Mouse (Mus musculus) ovary, adult 18-20 months (tissue): Measurements from ENCODE around the gene Rgmb.

ENCODE experiments used
- DNase-seq: peaks from one replicate; pipeline ENCODE4 v3.0.0; 2022; ENCODE audit warnings: low spot score, mixed read lengths

Rgmb gene

DNA sequence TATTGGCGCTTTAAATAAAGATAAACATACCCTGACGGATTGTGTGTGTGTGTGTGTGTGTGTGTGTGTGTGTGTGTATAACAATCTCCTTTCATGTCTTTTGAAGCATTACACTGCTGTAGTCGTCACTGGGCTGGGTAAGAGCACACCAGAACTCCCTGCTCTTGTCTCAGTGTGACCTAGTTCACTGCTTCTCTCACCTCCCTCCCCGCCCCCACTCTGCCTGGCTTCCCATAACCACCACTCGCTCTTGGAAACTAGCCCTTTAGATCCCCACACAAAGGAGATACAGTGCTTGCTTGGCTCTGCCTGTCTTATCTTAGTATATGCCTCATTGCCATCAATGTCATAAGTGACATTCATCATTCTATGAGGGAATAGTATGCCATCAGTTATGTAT lies 54.5 kb downstream of the Rgmb start:
- DNase-seq, result no peak

DNA sequence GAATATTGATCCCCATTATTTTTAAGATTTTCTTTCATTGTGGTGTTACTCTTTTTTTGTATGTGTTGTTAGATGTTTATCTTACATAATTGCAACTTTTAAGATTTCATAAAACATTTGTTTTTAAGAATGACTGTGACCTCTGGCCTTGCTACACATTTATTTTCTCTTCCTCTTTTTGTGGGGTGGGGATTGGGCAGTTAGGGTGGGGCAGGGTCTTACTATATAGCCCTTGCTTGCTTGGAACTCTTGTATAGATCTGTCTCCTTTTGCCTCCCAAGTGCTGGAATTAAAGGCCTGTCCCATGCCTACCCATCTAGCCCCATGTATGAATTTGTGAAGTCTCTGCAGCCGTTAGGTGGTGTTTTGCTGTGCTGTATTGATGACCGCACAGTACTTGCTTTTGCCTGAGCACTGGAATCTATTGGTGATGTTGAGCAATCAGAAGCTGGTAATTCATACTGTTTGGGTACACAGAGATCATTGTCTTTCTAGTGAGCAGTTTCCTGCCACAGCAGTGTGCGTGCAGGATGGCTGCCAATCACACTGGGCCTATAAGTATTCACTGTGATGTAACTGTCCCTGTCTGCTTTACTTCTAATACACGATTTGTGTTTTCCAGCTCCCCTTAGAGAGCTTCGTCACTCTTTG lies 56.1 kb downstream of the Rgmb start:
- DNase-seq, result no peak

DNA sequence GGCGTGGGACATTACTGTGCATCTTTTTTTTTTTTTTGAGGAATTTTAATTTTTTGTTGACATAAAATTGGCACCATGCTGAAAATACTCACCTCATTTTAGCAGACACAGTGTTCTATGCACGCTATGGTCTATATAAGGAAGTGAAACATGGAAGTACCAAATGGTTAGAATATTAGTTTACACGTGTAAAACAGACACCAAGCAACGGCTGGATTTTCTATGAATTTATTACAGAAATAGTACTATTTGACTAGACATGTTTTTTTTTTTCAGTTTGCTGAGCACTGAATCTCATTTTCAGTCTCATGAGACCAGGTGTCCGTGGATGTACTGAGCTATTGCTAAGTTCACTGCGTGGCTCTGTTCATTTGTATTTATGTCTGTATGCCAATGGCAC lies 56.9 kb downstream of the Rgmb start:
- no peak for DNase-seq

DNA sequence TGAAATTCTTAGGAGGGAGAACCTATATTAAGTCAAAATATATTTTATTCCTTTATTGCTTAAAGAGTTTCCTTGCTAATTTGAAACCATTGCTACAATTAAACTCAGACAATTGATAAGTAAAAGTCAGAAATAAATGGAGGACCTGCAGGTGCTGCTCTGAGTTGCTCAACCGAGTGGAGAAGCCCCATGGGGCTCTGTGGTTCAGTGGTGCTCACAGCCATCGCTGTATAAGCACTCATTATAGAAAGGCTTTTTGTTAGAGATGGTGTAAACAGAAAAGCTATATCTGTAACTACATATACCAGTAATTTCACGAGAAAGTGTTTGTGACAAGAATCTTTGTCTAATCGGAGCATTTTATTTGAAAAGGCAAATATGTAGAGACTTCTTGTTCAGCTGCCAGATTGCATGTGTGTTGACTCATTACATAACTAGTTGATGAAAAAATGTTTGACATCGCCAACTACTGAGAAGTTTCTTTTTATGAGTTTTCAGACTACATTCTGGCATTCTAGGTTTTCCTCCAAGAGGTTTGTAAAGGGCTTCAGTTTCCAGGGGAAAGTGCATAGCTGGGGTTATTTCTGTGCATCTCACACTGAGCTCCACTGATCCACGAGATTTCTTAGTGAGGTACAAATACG lies 61.6 kb downstream of the Rgmb start:
- no peak for DNase-seq

DNA sequence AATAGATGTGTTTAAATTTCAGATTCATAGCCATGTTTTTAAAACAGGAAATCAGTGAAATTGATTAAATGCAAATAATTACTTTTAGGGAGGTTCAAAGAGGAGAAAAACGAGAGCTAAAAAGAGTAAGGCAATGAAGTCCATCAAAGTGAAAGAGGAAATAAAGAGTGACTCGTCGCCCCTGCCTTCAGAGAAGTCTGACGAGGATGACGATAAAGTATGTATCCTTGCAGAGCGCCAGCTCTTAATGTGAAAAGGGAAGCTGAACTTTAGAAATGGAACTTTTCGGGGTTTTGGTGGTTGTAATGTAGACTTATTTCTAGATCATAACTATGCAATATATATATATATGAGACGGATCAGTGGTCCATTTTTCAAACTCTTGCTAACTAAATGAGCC lies 69.6 kb downstream of the Rgmb start:
- DNase-seq, result no peak
